Mouse (Mus musculus) CH12.LX (cell line): ENCODE measurements at regions not wholly inside any gene's neighbourhood (a gene's known extent, or its start where the extent isn't known, plus 50 kb on each side); places are given as distances from the start of the nearest gene placed in this dataset.

ENCODE experiments used
- CTCF ChIP-seq, 2 experiments: IDR thresholded peaks in 1 of 2; conservative IDR thresholded peaks in 1 of 2; 2 replicates each; pipeline ENCODE4 v1.5.1; 2011 to 2012; ENCODE audit warnings: low read depth in 2 of 2, low read length in 2 of 2, improper control_type of control experiment in 1 of 2, inconsistent platforms in 1 of 2, mild to moderate bottlenecking in 1 of 2, moderate library complexity in 1 of 2
- EP300 ChIP-seq: IDR thresholded peaks from 2 replicates; pipeline ENCODE4 v1.6.1; 2011; ENCODE audit warnings: low read length, improper control_type of control experiment
- MEF2A ChIP-seq: IDR thresholded peaks from 2 replicates; pipeline ENCODE4 v1.6.1; 2014; ENCODE audit warnings: low read depth, mild to moderate bottlenecking, inconsistent platforms, low read length, improper control_type of control experiment, borderline replicate concordance
- POLR2A ChIP-seq: IDR thresholded peaks from 2 replicates; pipeline ENCODE4 v1.6.1; 2011; ENCODE audit warnings: low read depth, mild to moderate bottlenecking, improper control_type of control experiment, low read length
- USF2 ChIP-seq: conservative IDR thresholded peaks from 2 replicates; pipeline ENCODE4 v1.6.1; 2011; ENCODE audit warnings: low read depth, low read length, improper control_type of control experiment

GRCm38 (mm10) chr10:38436907-38437306, 384.7 kb downstream of the Rfpl4b start:
- TF ChIP-seq CTCF (conservative IDR thresholded peaks at IDR 0.05 in 1 of 2, IDR thresholded peaks at IDR 0.05 in 1 of 2; ENCODE audit: low read depth in 2 of 2, low read length in 2 of 2) (no peak), MEF2A (no peak), POLR2A (no peak), USF2 (no peak), EP300 (no peak)
